Mouse (Mus musculus) hindbrain, embryonic 13.5 days (tissue): ENCODE results near the gene Gm28308. TPM values are rescaled to one million over a fixed set of nuclear protein-coding genes. Genes with fewer than 3 reads are reported as not detected.

ENCODE experiments used
- ATAC-seq: fragments of 200-750 bp; cut with Nextera tagmentation; 2 replicates; pipeline ENCODE4 v1.8.0; 2017; ENCODE audit warnings: moderate TSS enrichment; ENCODE audit not compliant: low FRiP score
- H3K27ac ChIP-seq: fragments of 300-500 bp; sonication (generic); 2 replicates; pipeline ENCODE4 v1.5.1; 2015; ENCODE audit warnings: inconsistent platforms, mild to moderate bottlenecking, moderate library complexity
- H3K27me3 ChIP-seq: fragments of 300-500 bp; sonication (generic); 2 replicates; pipeline ENCODE4 v1.6.1; 2015; ENCODE audit warnings: mild to moderate bottlenecking, inconsistent platforms
- H3K36me3 ChIP-seq: fragments of 300-500 bp; sonication (generic); 2 replicates; pipeline ENCODE4 v1.6.1; 2015; ENCODE audit warnings: mild to moderate bottlenecking, inconsistent platforms
- H3K4me1 ChIP-seq: fragments of 300-500 bp; sonication (generic); replicated peaks from 2 replicates; pipeline ENCODE4 v1.6.1; 2015; ENCODE audit warnings: inconsistent platforms
- H3K4me2 ChIP-seq: fragments of 300-500 bp; sonication (generic); 2 replicates; pipeline ENCODE4 v1.6.1; 2015; ENCODE audit warnings: inconsistent platforms, mild to moderate bottlenecking, moderate library complexity
- H3K4me3 ChIP-seq: fragments of 300-500 bp; sonication (generic); 2 replicates; pipeline ENCODE4 v1.5.1; 2015; ENCODE audit warnings: mild to moderate bottlenecking, inconsistent platforms
- H3K9ac ChIP-seq: fragments of 300-500 bp; sonication (generic); 2 replicates; pipeline ENCODE4 v1.6.1; 2015; ENCODE audit warnings: mild to moderate bottlenecking, inconsistent platforms
- H3K9me3 ChIP-seq: fragments of 300-500 bp; sonication (generic); 2 replicates; pipeline ENCODE4 v1.6.1; 2016; ENCODE audit warnings: inconsistent platforms
- WGBS: fragments of 180-500 bp; shearing (Covaris S2); methylation state at CpG from one replicate; pipeline ENCODE4 v1.1.7; 2015; 5-methylcytosine and 5-hydroxymethylcytosine counted together
- polyA plus RNA-seq: library from polyadenylated mRNA; unstranded; fragments of >200 nt; fragmentation: Nextera tagmentation; extraction: Ambion mirVana; gene quantifications from 2 replicates; pipeline ENCODE4 v1.2.1, GENCODE M21; 2015

Gene Gm28308
- polyA plus RNA-seq, 1 experiment from 2014 or later = not detected

DNA sequence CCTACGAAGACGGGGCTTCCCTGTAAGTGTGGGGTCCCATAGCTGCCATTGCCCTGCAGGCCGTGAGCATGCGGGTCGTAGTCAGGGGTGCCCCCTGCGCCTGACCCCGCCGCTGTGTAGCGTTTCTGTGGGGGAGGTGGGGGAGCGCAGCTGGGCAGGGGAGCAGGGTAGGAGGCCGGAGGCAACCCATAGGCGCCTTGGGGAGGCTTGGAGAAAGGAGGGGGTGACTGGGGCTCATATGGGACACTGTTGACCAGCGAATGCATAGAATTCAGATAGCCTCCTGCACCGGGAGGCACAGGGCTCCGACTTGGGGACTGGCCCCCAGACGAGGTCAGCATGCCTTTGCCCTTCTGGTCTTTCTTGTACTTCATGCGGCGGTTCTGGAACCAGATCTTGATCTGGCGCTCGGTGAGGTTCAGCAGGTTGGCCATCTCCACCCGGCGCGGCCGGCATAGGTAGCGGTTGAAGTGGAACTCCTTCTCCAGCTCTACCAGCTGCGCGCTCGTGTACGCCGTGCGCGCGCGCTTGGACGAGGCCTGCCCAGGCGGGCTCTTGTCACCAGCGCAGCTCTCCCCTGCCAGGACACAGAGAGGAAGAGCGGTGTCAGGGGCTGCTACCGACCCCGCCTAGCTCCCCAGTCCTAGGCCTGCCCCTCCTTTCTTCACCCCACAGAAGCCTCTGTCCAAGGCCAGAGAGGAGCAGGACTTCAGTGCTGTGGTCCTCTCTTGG is 42.8 kb downstream of the Gm28308 start:
- H3K9ac ChIP-seq = peak overlapping the region; percentile 100
- peaks cover 3% of the 10 kb centered on the region; the same call in 1 of the 2 replicates for H3K36me3 ChIP-seq
- no peaks in the 10 kb centered on the region for H3K9me3 ChIP-seq
- H3K4me3 ChIP-seq = peak overlapping the region; percentile 70
- no peak for ATAC-seq
- H3K4me1 ChIP-seq = peaks cover 50% of the 10 kb centered on the region
- peak overlapping the region; percentile 88 for H3K4me2 ChIP-seq
- H3K27ac ChIP-seq = peak overlapping the region; percentile 100
- WGBS = 2% methylated on average over 40 of the region's 40 CpGs
- H3K27me3 ChIP-seq = peaks cover 41% of the 10 kb centered on the region

DNA sequence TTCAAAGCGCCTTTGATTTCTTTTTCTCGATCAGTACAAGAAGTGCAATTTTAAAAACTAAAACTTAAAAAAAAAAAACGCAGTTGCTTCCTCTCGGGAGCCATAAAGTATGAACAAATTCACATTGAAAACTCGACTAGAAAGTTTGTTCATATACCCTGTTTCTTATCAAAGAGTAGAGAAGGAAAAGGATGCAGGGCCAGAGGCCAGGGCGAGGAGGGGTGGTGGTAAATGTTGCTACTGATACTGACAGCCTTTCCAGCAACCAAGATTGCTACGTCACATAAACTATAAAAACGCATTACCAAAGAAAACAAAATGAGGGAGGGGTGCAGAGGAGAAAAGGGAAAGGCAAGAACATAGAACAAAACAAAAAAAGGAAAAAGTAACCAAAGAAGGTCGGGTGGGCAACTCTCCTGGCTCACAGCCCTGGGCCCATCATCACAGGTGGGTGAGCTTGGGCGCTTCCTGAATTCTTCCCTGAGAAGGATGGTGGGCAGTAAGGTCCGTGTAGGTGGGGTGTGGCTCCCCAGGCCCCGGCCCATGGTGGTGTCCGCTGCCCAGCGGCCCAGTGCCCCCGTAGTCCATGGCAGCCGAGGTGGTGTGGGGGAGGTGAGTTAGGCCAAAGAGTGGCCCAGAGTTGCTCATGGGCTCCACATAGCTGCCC is 43.5 kb downstream of the Gm28308 start:
- no peak for ATAC-seq
- Histone ChIP-seq H3K9me3 (no peaks in the 10 kb centered on the region), H3K4me3 (peak overlapping the region; percentile 70), H3K9ac (peak overlapping the region; percentile 100), H3K27me3 (peaks cover 41% of the 10 kb centered on the region), H3K27ac (peak overlapping the region; percentile 100), H3K36me3 (peaks cover 3% of the 10 kb centered on the region; the same call in 1 of the 2 replicates), H3K4me1 (peaks cover 50% of the 10 kb centered on the region), H3K4me2 (peak overlapping the region; percentile 88)
- WGBS = 7% methylated on average over 16 of the region's 16 CpGs

DNA sequence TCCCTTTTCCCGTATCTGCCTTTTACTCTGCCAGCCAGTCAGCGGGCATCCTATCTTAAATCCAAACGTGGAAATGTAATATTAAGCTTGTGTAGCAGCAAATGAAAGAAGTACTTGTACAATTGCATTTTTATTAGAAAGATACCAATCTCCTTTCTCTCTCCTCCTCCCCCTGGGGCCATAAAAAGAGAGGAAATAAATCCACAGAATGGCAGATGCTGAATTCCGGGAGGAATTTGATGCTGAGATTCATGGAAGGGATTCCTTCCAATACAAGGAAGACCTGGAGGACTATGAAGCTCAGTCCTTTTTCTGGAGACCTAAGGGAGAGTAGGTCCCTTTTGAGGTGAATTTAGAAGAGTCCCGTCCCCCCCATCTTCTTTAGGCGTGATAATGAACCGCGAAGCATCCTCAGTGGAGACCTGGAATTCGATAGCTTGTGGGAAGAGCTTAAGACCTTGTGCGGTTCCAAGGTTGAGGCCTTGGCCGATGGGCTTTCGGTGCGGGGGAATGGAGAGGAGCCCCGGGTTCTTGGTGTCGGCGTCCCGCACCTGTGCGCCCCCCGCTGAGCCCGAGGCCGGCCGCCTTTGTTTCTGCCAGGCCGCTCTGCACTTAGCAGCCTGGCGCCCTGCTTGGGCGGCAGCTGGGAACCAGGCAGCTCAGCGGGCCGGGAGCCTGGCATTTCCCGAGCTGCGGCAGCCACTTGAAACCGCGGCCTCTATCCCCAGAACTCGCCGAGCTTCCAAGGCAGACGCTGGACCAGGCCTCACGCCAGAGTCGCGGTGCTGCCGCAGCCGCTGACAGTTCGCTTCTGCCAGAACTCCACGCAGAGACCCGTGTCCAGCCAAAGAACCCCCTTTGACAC is 44.7 kb downstream of the Gm28308 start:
- whole genome bisulfite sequencing = under 1% methylated on average over 42 of the region's 42 CpGs
- ATAC-seq = no peak
- Histone ChIP-seq H3K9ac (peak overlapping the region; percentile 100), H3K4me1 (peaks cover 48% of the 10 kb centered on the region), H3K36me3 (peaks cover 3% of the 10 kb centered on the region; the same call in 1 of the 2 replicates), H3K9me3 (no peaks in the 10 kb centered on the region), H3K4me3 (peak overlapping the region; percentile 70), H3K27me3 (peaks cover 40% of the 10 kb centered on the region), H3K4me2 (peak overlapping the region; percentile 88), H3K27ac (peak overlapping the region; percentile 100)

DNA sequence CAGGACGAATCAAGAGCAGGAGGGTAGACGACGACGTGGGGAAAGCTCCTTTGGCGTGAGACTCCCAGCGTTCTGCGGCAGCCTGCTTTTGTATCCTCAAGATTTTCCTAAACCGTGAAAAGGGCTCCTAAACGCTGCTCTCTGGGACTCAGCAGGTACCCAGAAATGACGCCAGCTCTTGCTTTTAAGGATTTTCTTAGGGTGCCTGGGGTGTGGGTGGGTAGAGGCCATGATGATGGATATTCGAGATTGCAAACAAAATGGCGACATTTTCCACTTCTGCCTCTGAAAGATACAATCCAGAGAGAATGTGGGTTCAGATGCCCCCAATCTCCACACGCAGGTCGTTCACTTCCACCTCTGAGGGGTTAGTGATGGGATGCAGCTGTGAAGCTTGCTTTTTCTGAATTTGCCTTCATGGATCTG is 45.4 kb downstream of the Gm28308 start:
- Histone ChIP-seq H3K27me3 (peaks cover 36% of the 10 kb centered on the region), H3K36me3 (peaks cover 3% of the 10 kb centered on the region; the same call in 1 of the 2 replicates), H3K9me3 (no peaks in the 10 kb centered on the region), H3K9ac (peak overlapping the region; percentile 100), H3K4me2 (peak overlapping the region; percentile 88), H3K4me3 (peak overlapping the region; percentile 70), H3K4me1 (peaks cover 43% of the 10 kb centered on the region), H3K27ac (peak overlapping the region; percentile 100)
- 2% methylated on average over 14 of the region's 14 CpGs for WGBS
- no peak for ATAC-seq

DNA sequence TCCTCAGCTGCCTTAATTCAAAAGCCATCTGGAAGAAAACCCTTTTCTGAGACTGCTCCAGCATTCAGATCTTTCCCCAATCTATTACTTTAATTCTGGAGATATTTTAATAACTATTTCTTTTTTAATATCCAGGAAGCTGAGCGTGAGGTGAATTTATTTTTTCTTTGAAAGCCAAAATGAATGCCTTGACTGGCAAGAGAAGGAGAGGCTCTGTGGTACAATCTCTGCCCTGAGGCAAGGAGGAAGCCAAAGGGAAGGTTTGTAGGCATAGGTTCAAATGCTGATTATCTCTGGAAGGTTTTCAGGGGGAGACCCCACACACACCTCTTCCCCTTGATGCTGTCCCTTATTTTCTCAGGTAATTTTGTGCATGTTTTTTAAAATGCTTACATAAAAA is 46.0 kb downstream of the Gm28308 start:
- no peak for ATAC-seq

DNA sequence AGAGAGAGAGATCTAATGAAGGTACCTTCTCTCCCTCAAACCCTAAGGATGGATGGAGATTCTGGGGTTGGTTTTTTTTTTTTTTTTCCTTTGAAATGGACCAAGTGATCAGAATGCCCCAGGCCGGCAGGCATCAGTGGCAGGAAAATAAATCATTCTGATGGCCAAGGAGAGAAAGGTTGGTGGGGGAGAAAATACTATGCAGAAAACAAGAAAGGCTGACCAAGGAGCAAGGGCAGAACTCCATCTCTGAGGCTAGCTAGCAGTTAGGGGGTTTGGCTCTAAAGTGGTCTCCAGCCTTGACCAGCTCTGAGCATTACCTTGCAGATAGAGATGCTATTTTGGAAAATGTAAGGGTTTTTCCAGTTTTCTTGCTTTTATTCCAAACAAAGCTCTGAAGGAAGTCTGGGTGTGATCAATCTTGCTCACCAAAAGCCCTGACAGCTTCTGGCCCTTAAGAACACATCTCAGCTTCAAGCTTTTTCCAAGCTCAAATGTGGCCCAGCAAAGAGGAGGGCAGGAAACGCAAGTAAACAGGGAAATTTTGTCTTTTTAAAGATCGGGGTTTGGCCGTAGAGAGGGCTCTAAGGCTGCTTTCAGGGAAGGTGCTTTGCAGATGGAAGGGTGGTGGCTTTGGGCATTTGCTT is 46.6 kb downstream of the Gm28308 start:
- Histone ChIP-seq H3K9ac (peak overlapping the region; percentile 100), H3K4me1 (peaks cover 31% of the 10 kb centered on the region), H3K27ac (peak overlapping the region; percentile 100), H3K4me3 (peak overlapping the region; percentile 70), H3K36me3 (peaks cover 3% of the 10 kb centered on the region; the same call in 1 of the 2 replicates), H3K9me3 (no peaks in the 10 kb centered on the region), H3K27me3 (peaks cover 27% of the 10 kb centered on the region), H3K4me2 (peak overlapping the region; percentile 88)
- 2% methylated on average over 4 of the region's 4 CpGs for WGBS
- no peak for ATAC-seq

More for the DNA sequence above, 46.0 kb downstream of the Gm28308 start:
- H3K4me2 ChIP-seq = peak overlapping the region; percentile 88
- 6% methylated on average over 1 of the region's 1 CpGs for WGBS
- peak overlapping the region; percentile 100 for H3K27ac ChIP-seq
- H3K27me3 ChIP-seq = peaks cover 31% of the 10 kb centered on the region
- H3K4me1 ChIP-seq = peaks cover 38% of the 10 kb centered on the region
- peak overlapping the region; percentile 100 for H3K9ac ChIP-seq
- H3K4me3 ChIP-seq = peak overlapping the region; percentile 70
- no peaks in the 10 kb centered on the region for H3K9me3 ChIP-seq
- peaks cover 3% of the 10 kb centered on the region; the same call in 1 of the 2 replicates for H3K36me3 ChIP-seq

DNA sequence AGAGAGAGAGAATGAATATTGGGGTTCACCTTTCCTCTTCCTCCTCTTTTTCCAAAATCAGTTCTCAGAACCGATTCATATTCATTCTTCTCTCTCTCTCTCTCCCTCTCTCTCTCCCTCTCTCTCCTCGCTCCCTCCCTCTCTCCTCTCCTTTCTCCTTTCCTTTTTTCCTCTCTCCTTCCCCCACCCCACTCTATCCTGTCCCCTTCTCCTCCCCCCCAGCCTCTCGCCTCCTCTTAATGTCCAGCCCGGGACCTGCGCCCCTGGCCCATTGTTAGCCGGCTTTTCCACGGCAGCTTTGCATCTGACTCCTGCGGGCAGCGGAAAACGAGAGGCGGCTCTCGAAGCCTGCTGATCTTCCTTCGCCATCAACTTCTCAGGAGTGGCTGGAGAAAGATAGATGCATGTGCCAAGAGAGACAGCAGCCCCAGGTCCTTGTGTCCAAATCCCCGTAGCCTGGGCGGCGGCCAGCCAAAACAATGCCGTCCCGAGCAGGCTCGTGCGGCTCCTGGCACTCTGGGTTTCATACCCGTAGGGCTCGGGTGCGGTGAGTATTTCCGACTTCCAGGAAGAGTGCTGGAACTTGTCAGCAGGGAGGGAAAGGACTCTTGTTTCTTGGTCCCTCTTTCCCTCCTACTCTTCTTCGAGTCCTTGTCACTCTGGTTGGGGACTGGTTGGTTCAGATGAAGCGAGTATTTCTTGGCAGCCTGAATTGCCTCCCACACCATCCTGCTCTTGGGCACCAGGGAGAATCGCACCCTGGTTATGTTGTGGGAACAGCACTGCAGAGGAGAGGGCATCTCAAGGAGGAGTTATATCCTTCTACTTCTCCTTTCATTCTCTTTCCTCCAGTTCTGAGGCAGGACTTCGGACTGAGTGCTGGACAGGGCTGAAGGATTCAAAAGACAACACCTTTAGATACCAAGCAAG is 47.4 kb downstream of the Gm28308 start:
- Histone ChIP-seq H3K36me3 (peaks cover 3% of the 10 kb centered on the region; the same call in 1 of the 2 replicates), H3K27me3 (peaks cover 20% of the 10 kb centered on the region; the same call in 1 of the 2 replicates), H3K4me1 (peaks cover 24% of the 10 kb centered on the region), H3K27ac (peak overlapping the region; percentile 100), H3K9ac (peak overlapping the region; percentile 100), H3K4me2 (peak overlapping the region; percentile 88), H3K9me3 (no peaks in the 10 kb centered on the region), H3K4me3 (peak overlapping the region; percentile 70)
- under 1% methylated on average over 28 of the region's 28 CpGs for WGBS
- ATAC-seq = no peak

DNA sequence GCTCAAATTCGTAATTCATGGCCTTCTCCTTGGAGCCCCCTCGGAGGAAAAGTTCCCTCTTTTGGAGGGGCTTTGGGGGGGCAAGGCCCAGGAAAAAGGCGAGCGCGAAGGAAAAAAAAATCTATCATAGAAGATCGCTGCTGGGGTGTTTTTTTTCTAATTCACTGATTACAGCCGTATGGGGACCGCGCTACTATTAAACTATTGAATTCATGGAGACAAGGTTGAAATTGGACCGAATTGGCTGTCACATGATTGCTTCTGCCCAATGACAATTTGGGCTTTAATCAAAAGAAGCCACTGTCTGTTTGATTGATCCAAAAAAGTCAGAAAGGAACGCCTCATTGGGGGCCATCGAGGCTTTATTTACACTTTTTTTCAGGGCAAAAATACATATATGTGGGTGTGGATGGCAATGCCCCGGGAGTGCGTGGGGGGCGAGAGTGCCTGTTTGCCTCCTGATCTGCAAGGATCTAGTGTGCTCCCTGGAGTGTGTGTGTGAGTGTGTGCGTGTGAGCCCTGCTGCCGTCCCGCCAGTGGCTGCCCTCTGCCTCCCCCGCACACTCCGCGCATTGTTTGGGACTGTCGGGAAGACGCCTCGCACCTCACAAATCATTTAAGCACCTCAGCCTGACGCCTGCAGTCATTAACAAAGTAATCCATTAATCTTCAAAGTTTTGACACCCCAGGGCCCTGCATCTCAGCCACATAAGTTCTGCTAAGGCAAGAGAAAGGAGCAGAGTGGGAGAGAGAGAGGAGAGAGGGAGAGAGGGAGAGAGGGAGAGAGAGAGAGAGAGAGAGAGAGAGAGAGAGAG is 48.3 kb downstream of the Gm28308 start, which contains the start of gene Hoxa2:
TSS of gene Hoxa2 (minus strand) at position 206 of the 815 bp plus-strand sequence.
- peak within 1 kb of the TSS; percentile 100 for H3K27ac ChIP-seq
- WGBS = under 1% methylated on average over 25 of the region's 25 CpGs
- peak within 1 kb of the TSS; percentile 100 for H3K9ac ChIP-seq
- H3K36me3 ChIP-seq = peaks cover under 1% of the 10 kb centered on the region; the same call in 1 of the 2 replicates
- peak; percentile 74 for ATAC-seq
- H3K4me3 ChIP-seq = peak within 1 kb of the TSS; percentile 70
- H3K4me1 ChIP-seq = peaks cover 24% of the 10 kb centered on the region
- peaks cover 16% of the 10 kb centered on the region; the same call in 1 of the 2 replicates for H3K27me3 ChIP-seq
- no peaks in the 10 kb centered on the region for H3K9me3 ChIP-seq
- peak within 1 kb of the TSS; percentile 88 for H3K4me2 ChIP-seq

DNA sequence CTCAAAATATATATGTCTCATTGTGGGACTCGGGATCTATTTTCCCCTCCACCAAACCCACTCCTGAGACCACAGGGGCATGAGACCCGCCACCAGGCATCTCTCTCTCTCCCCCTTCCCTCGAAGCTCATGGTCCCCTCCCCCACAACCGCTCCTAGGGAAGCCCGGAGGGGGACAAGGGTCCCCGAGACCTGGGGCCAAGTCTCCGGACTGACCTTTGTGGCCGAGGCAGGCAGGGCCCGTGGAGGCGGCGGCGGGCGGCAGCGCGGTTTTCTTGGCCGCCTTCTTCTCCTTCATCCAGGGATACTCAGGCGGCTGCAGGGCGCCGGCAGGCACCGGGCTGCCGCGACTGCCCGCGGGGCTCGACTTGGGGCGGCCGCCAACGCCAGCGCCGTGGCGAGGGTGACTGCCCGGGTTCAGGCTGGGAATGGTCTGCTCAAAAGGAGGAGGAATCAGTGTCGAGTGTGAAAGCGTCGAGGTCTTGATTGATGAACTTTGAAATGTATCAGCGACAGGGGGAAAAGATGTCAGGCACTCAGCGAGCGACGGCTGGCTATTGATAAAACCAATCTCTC is 49.0 kb downstream of the Gm28308 start:
- no peak for ATAC-seq
- no peaks in the 10 kb centered on the region for H3K9me3 ChIP-seq
- peak overlapping the region; percentile 100 for H3K27ac ChIP-seq
- H3K27me3 ChIP-seq = peaks cover 20% of the 10 kb centered on the region; the same call in 1 of the 2 replicates
- H3K4me1 ChIP-seq = peaks cover 26% of the 10 kb centered on the region
- peak overlapping the region; percentile 70 for H3K4me3 ChIP-seq
- H3K9ac ChIP-seq = peak overlapping the region; percentile 100
- peak overlapping the region; percentile 88 for H3K4me2 ChIP-seq
- under 1% methylated on average over 39 of the region's 39 CpGs for WGBS
- H3K36me3 ChIP-seq = no peaks in the 10 kb centered on the region
